Mouse (Mus musculus) limb, embryonic 14.5 days (tissue): ENCODE measurements around the gene Adamtsl1. TPM values are rescaled to one million over a fixed set of nuclear protein-coding genes. Genes with fewer than 3 reads are reported as not detected.

Experiments
- ATAC-seq: fragments of 200-750 bp; cut with Nextera tagmentation; 2 replicates; pipeline ENCODE4 v1.8.0; 2017; ENCODE audit warnings: low read depth, moderate number of reproducible peaks, moderate TSS enrichment; ENCODE audit not compliant: low FRiP score
- DNase-seq: peaks from one replicate; pipeline ENCODE4 v3.0.0-alpha.2; 2015; ENCODE audit warnings: low spot score
- H3K27ac ChIP-seq: fragments of 300-500 bp; sonication (generic); replicated peaks from 2 replicates; pipeline ENCODE4 v1.5.1; 2014; ENCODE audit warnings: low read depth, mild to moderate bottlenecking, low read length, moderate library complexity, mixed read lengths
- H3K27me3 ChIP-seq: fragments of 300-500 bp; sonication (generic); 2 replicates; pipeline ENCODE4 v1.6.1; 2014; ENCODE audit warnings: low read length, mixed read lengths; ENCODE audit not compliant: control insufficient read depth, insufficient read depth
- H3K36me3 ChIP-seq: fragments of 300-500 bp; sonication (generic); 2 replicates; pipeline ENCODE4 v1.6.1; 2014; ENCODE audit warnings: mild to moderate bottlenecking, low read length, moderate library complexity, mixed read lengths; ENCODE audit not compliant: control insufficient read depth, insufficient read depth
- H3K4me1 ChIP-seq: fragments of 300-500 bp; sonication (generic); 2 replicates; pipeline ENCODE4 v1.6.1; 2014; ENCODE audit warnings: antibody characterized with exemption, low read length, mixed read lengths; ENCODE audit not compliant: control insufficient read depth, insufficient read depth
- H3K4me2 ChIP-seq: fragments of 300-500 bp; sonication (generic); replicated peaks from 2 replicates; pipeline ENCODE4 v1.6.1; 2014; ENCODE audit warnings: low read depth, mild to moderate bottlenecking, low read length, moderate library complexity; ENCODE audit not compliant: severe bottlenecking
- H3K4me3 ChIP-seq: fragments of 300-500 bp; sonication (generic); replicated peaks from 2 replicates; pipeline ENCODE4 v1.5.1; 2014; ENCODE audit warnings: low read length
- H3K9ac ChIP-seq: fragments of 300-500 bp; sonication (generic); 2 replicates; pipeline ENCODE4 v1.6.1; 2014; ENCODE audit warnings: mild to moderate bottlenecking, low read depth, low read length, moderate library complexity; ENCODE audit not compliant: severe bottlenecking
- H3K9me3 ChIP-seq: fragments of 300-500 bp; sonication (generic); 2 replicates; pipeline ENCODE4 v1.6.1; 2016; ENCODE audit warnings: low read length; ENCODE audit not compliant: control insufficient read depth
- POLR2A ChIP-seq: fragments of 200-500 bp; IDR thresholded peaks from 2 replicates; pipeline ENCODE4 v1.8.0; 2012; ENCODE audit warnings: inconsistent platforms, mild to moderate bottlenecking, moderate library complexity, borderline replicate concordance; ENCODE audit not compliant: insufficient read depth, insufficient read length; ENCODE audit errors: extremely low read depth
- WGBS: fragments of 180-500 bp; shearing (Covaris S2); extraction: QIAGEN DNeasy Blood & Tissue Kit; methylation state at CpG from one replicate; pipeline ENCODE4 v1.1.7; 2014; 5-methylcytosine and 5-hydroxymethylcytosine counted together
- polyA plus RNA-seq, 2 experiments: library from polyadenylated mRNA; depleted of rRNA in 1 of 2; stranded (reverse) in 1 of 2; unstranded in 1 of 2; fragments of >200 nt; fragmentation: Nextera tagmentation in 1 of 2; extraction: Ambion mirVana in 1 of 2; gene quantifications; 2 replicates each; pipeline versions ENCODE4 v1.2.1 to v1.2.3; 2012 to 2014

The Adamtsl1 gene
- polyA plus RNA-seq, 2 experiments: 22.9 to 47.5 TPM

DNA sequence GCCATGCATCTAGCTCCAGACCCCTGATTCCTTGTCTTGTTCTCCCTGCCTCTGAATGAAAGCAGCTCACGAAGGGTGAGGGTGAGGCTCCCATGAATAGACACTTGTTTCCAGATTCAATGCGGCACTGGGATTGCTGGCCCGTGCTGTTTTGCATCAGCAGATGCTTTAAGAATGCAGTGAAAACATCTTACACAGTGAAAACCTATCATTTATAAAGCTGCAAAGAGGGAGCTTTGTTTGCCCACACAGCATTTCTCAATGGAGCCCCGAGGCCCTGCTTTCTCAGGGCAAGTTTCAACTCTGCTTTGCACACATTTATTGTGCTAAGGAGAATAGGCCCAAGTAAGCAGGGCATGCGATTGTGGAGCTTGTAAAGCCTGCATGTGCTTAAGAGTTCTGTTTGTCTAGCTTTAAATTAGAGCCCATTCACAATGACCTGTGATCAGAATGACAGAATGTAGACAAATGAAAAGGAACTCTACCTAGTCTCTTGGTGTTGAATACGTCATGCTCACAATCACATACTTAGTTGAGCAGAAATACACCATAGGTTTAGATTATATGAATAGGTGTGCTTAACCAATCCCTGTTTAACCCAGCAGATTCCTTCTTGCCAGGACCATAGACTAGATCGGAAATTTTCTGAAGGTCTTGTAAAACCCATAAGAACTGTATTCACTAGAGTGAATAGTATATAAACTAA, 193.5 kb downstream of the Adamtsl1 start:
- no peak for DNase-seq
- H3K36me3 ChIP-seq: no peaks in the 10 kb centered on the region
- no peak for ATAC-seq
- TF ChIP-seq POLR2A: no peak
- no peaks in the 10 kb centered on the region for H3K27me3 ChIP-seq
- no peaks in the 10 kb centered on the region for H3K9me3 ChIP-seq
- no peak overlapping the region for H3K4me3 ChIP-seq
- no peak overlapping the region for H3K4me2 ChIP-seq
- no peak overlapping the region for H3K27ac ChIP-seq
- 62% methylated on average over 7 of the region's 7 CpGs for WGBS
- no peaks in the 10 kb centered on the region for H3K4me1 ChIP-seq
- no peak overlapping the region for H3K9ac ChIP-seq

DNA sequence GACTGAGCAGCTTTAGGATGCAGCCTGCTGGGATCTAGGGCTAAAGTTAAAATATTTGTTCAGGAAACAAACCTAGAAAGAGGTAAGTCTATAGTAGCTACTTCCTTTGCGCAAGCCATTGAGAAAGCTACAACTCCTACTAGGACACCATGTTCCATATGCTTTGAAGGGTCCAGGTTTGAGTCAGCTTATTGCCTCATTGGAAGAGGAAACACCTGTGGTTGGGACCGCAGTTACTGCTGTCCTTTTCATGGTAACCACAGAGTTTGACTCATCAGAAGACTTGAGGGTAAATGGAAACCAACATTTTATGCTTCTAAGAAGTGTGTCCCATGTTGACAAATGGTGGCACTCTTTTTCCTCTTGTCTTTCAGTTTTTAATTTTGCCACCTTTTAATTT, 195.7 kb downstream of the Adamtsl1 start:
- Histone ChIP-seq H3K27me3 (no peaks in the 10 kb centered on the region), H3K4me2 (no peak overlapping the region), H3K9ac (no peak overlapping the region), H3K27ac (no peak overlapping the region), H3K4me1 (no peaks in the 10 kb centered on the region), H3K9me3 (no peaks in the 10 kb centered on the region), H3K4me3 (no peak overlapping the region), H3K36me3 (no peaks in the 10 kb centered on the region)
- ATAC-seq (no peak), DNase-seq (no peak)
- 90% methylated on average over 2 of the region's 2 CpGs for WGBS
- no peak for TF ChIP-seq POLR2A

GRCm38 (mm10) chr4:85724999-85725398, 211.0 kb downstream of the Adamtsl1 start:
- Histone ChIP-seq H3K4me3 (no peak overlapping the region), H3K36me3 (no peaks in the 10 kb centered on the region), H3K9me3 (no peaks in the 10 kb centered on the region), H3K4me1 (no peaks in the 10 kb centered on the region), H3K27me3 (no peaks in the 10 kb centered on the region), H3K4me2 (no peak overlapping the region), H3K27ac (no peak overlapping the region), H3K9ac (no peak overlapping the region)
- ATAC-seq: no peak
- TF ChIP-seq POLR2A: no peak
- 79% methylated on average over 3 of the region's 3 CpGs for WGBS
- no peak for DNase-seq

GRCm38 (mm10) chr4:85727731-85728130, 213.8 kb downstream of the Adamtsl1 start:
- Histone ChIP-seq H3K9ac (no peak overlapping the region), H3K4me2 (no peak overlapping the region), H3K4me1 (no peaks in the 10 kb centered on the region), H3K4me3 (no peak overlapping the region), H3K36me3 (no peaks in the 10 kb centered on the region), H3K27ac (no peak overlapping the region), H3K27me3 (no peaks in the 10 kb centered on the region), H3K9me3 (no peaks in the 10 kb centered on the region)
- DNase-seq (no peak), ATAC-seq (no peak)
- WGBS: 82% methylated on average over 2 of the region's 2 CpGs
- TF ChIP-seq POLR2A: no peak

GRCm38 (mm10) chr4:85728416-85728815, 214.4 kb downstream of the Adamtsl1 start:
- Histone ChIP-seq H3K4me3 (no peak overlapping the region), H3K27me3 (no peaks in the 10 kb centered on the region), H3K9me3 (no peaks in the 10 kb centered on the region), H3K4me1 (no peaks in the 10 kb centered on the region), H3K4me2 (no peak overlapping the region), H3K27ac (no peak overlapping the region), H3K36me3 (no peaks in the 10 kb centered on the region), H3K9ac (no peak overlapping the region)
- WGBS: 78% methylated on average over 1 of the region's 1 CpGs
- no peak for DNase-seq
- TF ChIP-seq POLR2A: no peak
- ATAC-seq: no peak

DNA sequence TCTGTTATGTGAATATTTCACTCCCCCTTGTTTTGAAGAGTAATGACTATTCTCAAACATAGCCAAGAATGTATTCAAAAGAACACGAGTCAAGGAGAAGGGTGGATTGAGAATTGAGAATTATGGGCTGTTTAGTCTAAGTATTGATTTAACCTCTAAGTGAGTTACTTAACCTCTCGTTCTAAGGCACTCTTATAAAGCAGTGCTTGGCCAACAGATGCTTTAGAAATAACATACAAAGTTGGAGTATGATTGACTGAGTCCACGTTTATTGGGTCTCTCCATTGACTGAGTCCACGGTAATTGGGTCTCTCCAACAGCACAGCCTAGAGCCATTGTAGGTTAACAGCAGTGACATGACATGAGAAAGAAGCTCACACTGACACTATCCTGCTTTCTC, 226.5 kb downstream of the Adamtsl1 start:
- no peak for TF ChIP-seq POLR2A
- peaks cover 5% of the 10 kb centered on the region; the same call in 1 of the 2 replicates for H3K4me1 ChIP-seq
- no peaks in the 10 kb centered on the region for H3K27me3 ChIP-seq
- no peaks in the 10 kb centered on the region for H3K9me3 ChIP-seq
- no peak overlapping the region for H3K4me2 ChIP-seq
- H3K36me3 ChIP-seq: no peaks in the 10 kb centered on the region
- H3K27ac ChIP-seq: no peak overlapping the region
- WGBS: 70% methylated on average over 4 of the region's 4 CpGs
- ATAC-seq: no peak
- no peak overlapping the region for H3K4me3 ChIP-seq
- H3K9ac ChIP-seq: no peak overlapping the region
- DNase-seq: no peak
